Mouse (Mus musculus): ENCODE measurements at regions not wholly inside any gene's neighbourhood (a gene's known extent, or its start where the extent isn't known, plus 50 kb on each side); places are given as distances from the start of the nearest gene placed in this dataset.

- ATAC-seq (ENCODE audit: low FRiP score) = peak; percentile 77
- Histone ChIP-seq H3K4me3 (no peak overlapping the region), H3K36me3 (no peaks in the 10 kb centered on the region), H3K27ac (peak overlapping the region; percentile 70), H3K9me3 (no peaks in the 10 kb centered on the region), H3K4me1 (replicated peaks) (peaks cover 19% of the 10 kb centered on the region), H3K27me3 (no peaks in the 10 kb centered on the region), H3K9ac (0 out of 2 replicates have a peak overlapping the region, but pooled peaks have one; percentile 36), H3K4me2 (peak overlapping the region; percentile 27)
- 26% methylated on average over 13 of the region's 13 CpGs for WGBS
Measured at GRCm38 (mm10) chr11:55772107-55772506, 164.1 kb upstream of the Glra1 start.

- H3K36me3 ChIP-seq = no peaks in the 10 kb centered on the region
- no peak overlapping the region for H3K4me2 ChIP-seq
- 0 out of 2 replicates have a peak, but pooled peaks cover 2% of the 10 kb centered on the region for H3K9me3 ChIP-seq
- ATAC-seq (ENCODE audit: low FRiP score) = no peak
- WGBS = 100% methylated on average over 1 of the region's 1 CpGs
- H3K27me3 ChIP-seq = no peaks in the 10 kb centered on the region
- H3K4me1 ChIP-seq (replicated peaks) = 0 out of 2 replicates have a peak, but pooled peaks cover 3% of the 10 kb centered on the region
- H3K27ac ChIP-seq = no peak overlapping the region
- no peak overlapping the region for H3K9ac ChIP-seq
- no peak overlapping the region for H3K4me3 ChIP-seq
Measured at GRCm38 (mm10) chr11:55764846-55765245, 156.8 kb upstream of the Glra1 start.

Measured in hindbrain, embryonic 13.5 days (tissue).